Comparison of ENCODE assay signal across 8 mouse cellular contexts in genomic region chr11:72737517-72737916, GRCm38 (mm10). TPM values are rescaled to one million over a fixed set of nuclear protein-coding genes. Genes with fewer than 3 reads are reported as not detected.
DNase-seq lines count a peak whose midpoint lies in the region; ATAC-seq and TF ChIP-seq lines count a peak whose summit lies in the region.
"Not testable (repeated sequence)": the region's sequence is repeated elsewhere in the genome, so short reads cannot be mapped to it uniquely, and the experiment has no call there.

No protein-coding gene starts in this region.

- peak; percentile 52 for TF ChIP-seq CTCF in Patski (IDR thresholded peaks at IDR 0.05)
- peak; percentile 60 for TF ChIP-seq CTCF in hindbrain, postnatal 0 days (IDR thresholded peaks at IDR 0.05; ENCODE audit: low read depth)
- peak; percentile 38; the same call in 1 of the 2 replicates for TF ChIP-seq CTCF in liver, adult 2 months (IDR thresholded peaks at IDR 0.05; ENCODE audit: low read depth, low read length)

- in situ Hi-C loops in Patski (cut with MboI; ENCODE audit: low pct_unique_long_range_greater_than_20kb) = loop anchor here (5.0 kb wide), 1 partner anchor 160 kb away; no protein-coding TSS in a partner anchor

- peaks cover 16% of the 10 kb centered on the region for H3K36me3 ChIP-seq in hindbrain, postnatal 0 days (ENCODE audit: insufficient read depth, low read length)
- H3K36me3 ChIP-seq in liver, adult 2 months (ENCODE audit: control insufficient read depth, insufficient read depth, low read length) = peaks cover 45% of the 10 kb centered on the region

- POLR2A ChIA-PET in Patski (lab: Charles Lee) = interaction anchor here (0.7 kb wide), 1 partner anchor 61 kb away, joined by 3 read pairs; no protein-coding TSS in a partner anchor

- H3K27ac ChIP-seq in hindbrain, postnatal 0 days; liver, adult 2 months (replicated peaks; ENCODE audit: insufficient read depth, low read depth, low read length): not testable (repeated sequence)

- not testable (repeated sequence) for H3K9ac ChIP-seq in hindbrain, postnatal 0 days (replicated peaks; ENCODE audit: low read length); liver, adult 2 months (ENCODE audit: low read depth, low read length)

- WGBS in hindbrain, postnatal 0 days = 89% methylated on average over 5 of the region's 5 CpGs
- 80% methylated on average over 5 of the region's 5 CpGs for WGBS in liver, adult 2 months

- H3K4me3 ChIP-seq in hindbrain, postnatal 0 days (ENCODE audit: low read length); liver, adult 2 months (ENCODE audit: insufficient read depth, low read depth, low read length): not testable (repeated sequence)

- H3K4me1 ChIP-seq in hindbrain, postnatal 0 days (ENCODE audit: insufficient read depth, low read length); liver, adult 2 months (ENCODE audit: control insufficient read depth, insufficient read depth, low read length): not testable (repeated sequence)

- not testable (repeated sequence) for H3K79me2 ChIP-seq in liver, adult 2 months (ENCODE audit: control insufficient read depth, insufficient read depth, low read length)

- not testable (repeated sequence) for H3K27me3 ChIP-seq in Patski; hindbrain, postnatal 0 days (ENCODE audit: insufficient read depth, low read length); liver, adult 2 months (ENCODE audit: control insufficient read depth, insufficient read depth, low read length)

- H3K4me2 ChIP-seq in hindbrain, postnatal 0 days (ENCODE audit: low read depth, low read length) = not testable (repeated sequence)

- DNase-seq in B cell, adult 2 months = peak; percentile 66
- DNase-seq in Patski (ENCODE audit: low read depth, low spot score) = not testable (repeated sequence)
- peak; percentile 5 for DNase-seq in cerebellum, adult 11 months
- peak; percentile 5 for DNase-seq in embryo, embryonic 10.5 days (ENCODE audit: low spot score)
- peak; percentile 18 for DNase-seq in hindbrain, postnatal 0 days (ENCODE audit: low spot score)
- peak; percentile 20 for DNase-seq in liver, adult 2 months (ENCODE audit: extremely low read depth, low read depth, low spot score)
- peak; percentile 57 for DNase-seq in naive thymus-derived CD4-positive, alpha-beta T cell, adult 2 months (ENCODE audit: low read depth)
- peak; percentile 49 for DNase-seq in thymus, postnatal 14 days

- not testable (repeated sequence) for H3K9me3 ChIP-seq in hindbrain, postnatal 0 days (ENCODE audit: low read length)

- not testable (repeated sequence) for ATAC-seq in Patski; hindbrain, postnatal 0 days

- CTCF ChIA-PET in Patski (lab: Charles Lee) = not testable (repeated sequence)

- not testable (repeated sequence) for TF ChIP-seq POLR2A in liver, adult 2 months (IDR thresholded peaks at IDR 0.05; ENCODE audit: extremely low read depth, insufficient read depth, low read length)

RNA-seq across cellular contexts. Expression of gene Ankfy1, which starts 47.7 kb away (rescaled TPM):
- 42.8 TPM for polyA plus RNA-seq in Patski (2021)
- total RNA-seq in hindbrain, postnatal 0 days (2014; rRNA removed) = 42.8 and 45.2 TPM in 2 replicates
- polyA plus RNA-seq in hindbrain, postnatal 0 days (2015; fragmentation: Nextera tagmentation; extraction: Ambion mirVana) = 15.5 and 16.0 TPM in 2 replicates
- total RNA-seq in liver, adult 2 months (2014; rRNA removed) = 20.7 and 20.8 TPM in 2 replicates
- 10.3 and 12.3 TPM in 2 replicates for polyA plus RNA-seq in liver, adult 2 months (2012; rRNA removed)

RNA-seq across cellular contexts. Expression of gene Cyb5d2, which starts 58.4 kb away (rescaled TPM):
- polyA plus RNA-seq in Patski (2021) = 9.3 TPM
- 10.9 and 11.8 TPM in 2 replicates for total RNA-seq in hindbrain, postnatal 0 days (2014; rRNA removed)
- polyA plus RNA-seq in hindbrain, postnatal 0 days (2015; fragmentation: Nextera tagmentation; extraction: Ambion mirVana) = 8.6 and 8.7 TPM in 2 replicates
- total RNA-seq in liver, adult 2 months (2014; rRNA removed) = 9.7 and 11.1 TPM in 2 replicates
- polyA plus RNA-seq in liver, adult 2 months (2012; rRNA removed) = 9.8 and 12.4 TPM in 2 replicates

RNA-seq across cellular contexts. Expression of gene Zzef1, which starts 58.5 kb away (rescaled TPM):
- 19.5 TPM for polyA plus RNA-seq in Patski (2021)
- total RNA-seq in hindbrain, postnatal 0 days (2014; rRNA removed) = 37.1 and 43.2 TPM in 2 replicates
- polyA plus RNA-seq in hindbrain, postnatal 0 days (2015; fragmentation: Nextera tagmentation; extraction: Ambion mirVana) = 9.4 and 10.5 TPM in 2 replicates
- total RNA-seq in liver, adult 2 months (2014; rRNA removed) = 13.6 and 17.7 TPM in 2 replicates
- polyA plus RNA-seq in liver, adult 2 months (2012; rRNA removed) = 11.0 and 14.1 TPM in 2 replicates
